Mouse (Mus musculus) bone marrow macrophage, adult 2 months (primary cell): ENCODE measurements around the gene Acbd4. TPM values are rescaled to one million over a fixed set of nuclear protein-coding genes. Genes with fewer than 3 reads are reported as not detected.

ENCODE experiments used
- H3K27ac ChIP-seq: 2 replicates; pipeline ENCODE4 v1.5.1; 2012; ENCODE audit warnings: low read depth, low read length; ENCODE audit not compliant: insufficient read depth
- H3K4me1 ChIP-seq: 2 replicates; pipeline ENCODE4 v1.6.1; 2012; ENCODE audit warnings: low read length; ENCODE audit not compliant: control insufficient read depth, insufficient read depth
- H3K4me3 ChIP-seq: 2 replicates; pipeline ENCODE4 v1.5.1; 2012; ENCODE audit warnings: mild to moderate bottlenecking, low read length, moderate library complexity; ENCODE audit not compliant: insufficient read depth
- CTCF ChIP-seq: IDR thresholded peaks from 2 replicates; pipeline ENCODE4 v1.5.1; 2012; ENCODE audit warnings: low read depth, mild to moderate bottlenecking, low read length, moderate library complexity
- POLR2A ChIP-seq: IDR thresholded peaks from 2 replicates; pipeline ENCODE4 v1.6.1; 2012; ENCODE audit warnings: mild to moderate bottlenecking, low read depth, low read length, borderline replicate concordance
- polyA plus RNA-seq: library from polyadenylated mRNA; stranded (reverse); fragments of >200 nt; gene quantifications from 2 replicates; pipeline ENCODE4 v1.2.4, GENCODE M21; 2012; ENCODE audit not compliant: missing spikeins, insufficient read depth, insufficient read length

Gene Acbd4
- polyA plus RNA-seq, 1 experiment, result 30.4 TPM

- Histone ChIP-seq H3K27ac (no peak overlapping the region), H3K4me3 (no peak overlapping the region), H3K4me1 (peaks cover 3% of the 10 kb centered on the region; the same call in 1 of the 2 replicates)
- TF ChIP-seq CTCF, result no peak
- no peak for TF ChIP-seq POLR2A
Measured at GRCm38 (mm10) chr11:103120315-103120714, 18.8 kb downstream of the Acbd4 start.

GRCm38 (mm10) chr11:103131701-103132575 is 30.5 kb downstream of the Acbd4 start, which contains the start of gene Hexim2:
Gene Hexim2 (plus strand): TSS chr11:103132429.
- peaks cover 32% of the 10 kb centered on the region for H3K4me1 ChIP-seq

GRCm38 (mm10) chr11:103132576-103133455 is 31.3 kb downstream of the Acbd4 start:
- Histone ChIP-seq H3K4me1 (peaks cover 32% of the 10 kb centered on the region), H3K4me3 (peak overlapping the region; percentile 93), H3K27ac (peak overlapping the region; percentile 92)
- TF ChIP-seq CTCF (no peak), POLR2A (no peak)

More at GRCm38 (mm10) chr11:103131701-103132575, 30.5 kb downstream of the Acbd4 start, which contains the start of gene Hexim2:
- Histone ChIP-seq H3K4me3 (peak within 1 kb of the TSS; percentile 93), H3K27ac (peak within 1 kb of the TSS; percentile 92)
- TF ChIP-seq POLR2A (peak; percentile 45; the same call in 1 of the 2 replicates), CTCF (no peak)

- H3K4me3 ChIP-seq, result peak overlapping the region; percentile 38
- no peak for TF ChIP-seq POLR2A
- TF ChIP-seq CTCF, result no peak
- H3K4me1 ChIP-seq, result peaks cover 32% of the 10 kb centered on the region
- peak overlapping the region; percentile 20 for H3K27ac ChIP-seq
Measured at GRCm38 (mm10) chr11:103133456-103134185, 32.1 kb downstream of the Acbd4 start.

- no peak overlapping the region for H3K27ac ChIP-seq
- TF ChIP-seq CTCF (no peak), POLR2A (no peak)
- H3K4me1 ChIP-seq, result peaks cover 32% of the 10 kb centered on the region
- H3K4me3 ChIP-seq, result no peak overlapping the region
Measured at GRCm38 (mm10) chr11:103134221-103134620, 32.7 kb downstream of the Acbd4 start.

- no peak overlapping the region for H3K27ac ChIP-seq
Measured at GRCm38 (mm10) chr11:103136039-103136577, 34.6 kb downstream of the Acbd4 start.

GRCm38 (mm10) chr11:103139951-103140762 is 38.7 kb downstream of the Acbd4 start:
- Histone ChIP-seq H3K4me1 (peaks cover 60% of the 10 kb centered on the region), H3K27ac (no peak overlapping the region), H3K4me3 (no peak overlapping the region)
- TF ChIP-seq POLR2A (no peak), CTCF (no peak)

More at GRCm38 (mm10) chr11:103136039-103136577, 34.6 kb downstream of the Acbd4 start:
- Histone ChIP-seq H3K4me1 (peaks cover 40% of the 10 kb centered on the region), H3K4me3 (no peak overlapping the region)
- TF ChIP-seq CTCF (no peak), POLR2A (no peak)

GRCm38 (mm10) chr11:103140763-103141100 is 39.2 kb downstream of the Acbd4 start:
- Histone ChIP-seq H3K27ac (peak overlapping the region; percentile 72; the same call in 1 of the 2 replicates), H3K4me3 (no peak overlapping the region), H3K4me1 (peaks cover 60% of the 10 kb centered on the region)
- no peak for TF ChIP-seq POLR2A
- TF ChIP-seq CTCF, result no peak
